Mouse (Mus musculus) heart, embryonic 16.5 days (tissue): ENCODE measurements around the gene Dynlt1b. TPM values are rescaled to one million over a fixed set of nuclear protein-coding genes. Genes with fewer than 3 reads are reported as not detected.
"Not testable (repeated sequence)": the region's sequence is repeated elsewhere in the genome, so short reads cannot be mapped to it uniquely, and the experiment has no call there.

Experiments used
- ATAC-seq: fragments of 200-750 bp; cut with Nextera tagmentation; replicated peaks from 2 replicates; pipeline ENCODE4 v1.8.0; 2017; ENCODE audit warnings: moderate number of reproducible peaks; ENCODE audit not compliant: insufficient read depth, low FRiP score; ENCODE audit errors: extremely low read depth
- H3K27ac ChIP-seq: fragments of 300-500 bp; sonication (generic); 2 replicates; pipeline ENCODE4 v1.5.1; 2014; ENCODE audit warnings: mild to moderate bottlenecking, low read length, control low read depth, moderate library complexity
- H3K27me3 ChIP-seq: fragments of 300-500 bp; sonication (generic); 2 replicates; pipeline ENCODE4 v1.6.1; 2014; ENCODE audit warnings: low read length, mixed read lengths; ENCODE audit not compliant: control insufficient read depth, insufficient read depth
- H3K36me3 ChIP-seq: fragments of 300-500 bp; sonication (generic); 2 replicates; pipeline ENCODE4 v1.6.1; 2014; ENCODE audit not compliant: control insufficient read depth, insufficient read depth
- H3K4me1 ChIP-seq: fragments of 300-500 bp; sonication (generic); 2 replicates; pipeline ENCODE4 v1.6.1; 2014; ENCODE audit warnings: low read length, mixed read lengths; ENCODE audit not compliant: control insufficient read depth, insufficient read depth
- H3K4me2 ChIP-seq: fragments of 300-500 bp; sonication (generic); 2 replicates; pipeline ENCODE4 v1.6.1; 2014; ENCODE audit warnings: low read depth, mild to moderate bottlenecking, control low read depth, low read length
- H3K4me3 ChIP-seq: fragments of 300-500 bp; sonication (generic); 2 replicates; pipeline ENCODE4 v1.5.1; 2014; ENCODE audit warnings: mild to moderate bottlenecking, control low read depth, low read length
- H3K9ac ChIP-seq: fragments of 300-500 bp; sonication (generic); 2 replicates; pipeline ENCODE4 v1.6.1; 2014; ENCODE audit warnings: low read length, control low read depth
- H3K9me3 ChIP-seq: fragments of 300-500 bp; sonication (generic); replicated peaks from 2 replicates; pipeline ENCODE4 v1.6.1; 2016; ENCODE audit warnings: low read length; ENCODE audit not compliant: control insufficient read depth
- WGBS: fragments of 180-500 bp; shearing (Covaris S2); extraction: QIAGEN DNeasy Blood & Tissue Kit; methylation state at CpG from one replicate; pipeline ENCODE4 v1.1.7; 2014; 5-methylcytosine and 5-hydroxymethylcytosine counted together
- polyA plus RNA-seq: library from polyadenylated mRNA; unstranded; fragments of >200 nt; fragmentation: Nextera tagmentation; extraction: Ambion mirVana; gene quantifications from 2 replicates; pipeline ENCODE4 v1.2.1, GENCODE M21; 2015

Gene Dynlt1b
- polyA plus RNA-seq, 1 experiment from 2014 or later: 391 TPM

GRCm38 (mm10) chr17:6398079-6398478 is 31.8 kb upstream of the Dynlt1b start:
- H3K9ac ChIP-seq, H3K36me3 ChIP-seq, H3K27ac ChIP-seq, H3K4me3 ChIP-seq, ATAC-seq, H3K4me2 ChIP-seq, H3K27me3 ChIP-seq, H3K9me3 ChIP-seq, H3K4me1 ChIP-seq: not testable (repeated sequence)
- WGBS: 100% methylated on average over 1 of the region's 3 CpGs

GRCm38 (mm10) chr17:6398816-6399215 is 31.1 kb upstream of the Dynlt1b start:
- not testable (repeated sequence) for H3K4me2 ChIP-seq, H3K27me3 ChIP-seq, H3K27ac ChIP-seq, H3K4me3 ChIP-seq, H3K9me3 ChIP-seq, H3K9ac ChIP-seq, H3K36me3 ChIP-seq, H3K4me1 ChIP-seq, ATAC-seq
- 21% methylated on average over 7 of the region's 7 CpGs for WGBS

- H3K27me3 ChIP-seq, H3K4me3 ChIP-seq, H3K36me3 ChIP-seq, H3K9ac ChIP-seq, H3K4me1 ChIP-seq, H3K27ac ChIP-seq, H3K4me2 ChIP-seq, H3K9me3 ChIP-seq: not testable (repeated sequence)
- WGBS: 40% methylated on average over 6 of the region's 13 CpGs
- ATAC-seq: peak; percentile 55
Observed at GRCm38 (mm10) chr17:6399281-6400096, 30.4 kb upstream of the Dynlt1b start.

GRCm38 (mm10) chr17:6400097-6400489 is 29.8 kb upstream of the Dynlt1b start:
- H3K27ac ChIP-seq: not testable (repeated sequence)

GRCm38 (mm10) chr17:6404493-6404892 is 25.4 kb upstream of the Dynlt1b start:
- H3K4me3 ChIP-seq, H3K36me3 ChIP-seq, H3K27ac ChIP-seq, H3K4me1 ChIP-seq, H3K4me2 ChIP-seq, ATAC-seq, H3K9me3 ChIP-seq, H3K9ac ChIP-seq, H3K27me3 ChIP-seq: not testable (repeated sequence)
- WGBS: 39% methylated on average over 1 of the region's 1 CpGs

More at GRCm38 (mm10) chr17:6400097-6400489, 29.8 kb upstream of the Dynlt1b start:
- not testable (repeated sequence) for ATAC-seq, H3K9ac ChIP-seq, H3K4me3 ChIP-seq, H3K4me2 ChIP-seq, H3K27me3 ChIP-seq, H3K4me1 ChIP-seq, H3K9me3 ChIP-seq, H3K36me3 ChIP-seq
- WGBS: 77% methylated on average over 4 of the region's 4 CpGs

- not testable (repeated sequence) for H3K27me3 ChIP-seq, H3K9me3 ChIP-seq, H3K27ac ChIP-seq, H3K9ac ChIP-seq, ATAC-seq, H3K4me3 ChIP-seq, H3K36me3 ChIP-seq, H3K4me1 ChIP-seq, H3K4me2 ChIP-seq
- WGBS: 40% methylated on average over 1 of the region's 2 CpGs
Observed at GRCm38 (mm10) chr17:6406972-6407371, 22.9 kb upstream of the Dynlt1b start.

- not testable (repeated sequence) for H3K9me3 ChIP-seq, ATAC-seq
Observed at GRCm38 (mm10) chr17:6410713-6411213, 19.1 kb upstream of the Dynlt1b start.

GRCm38 (mm10) chr17:6417118-6417517 is 12.8 kb upstream of the Dynlt1b start:
- not testable (repeated sequence) for H3K4me3 ChIP-seq, H3K27ac ChIP-seq, ATAC-seq, H3K4me1 ChIP-seq, H3K27me3 ChIP-seq, H3K36me3 ChIP-seq, H3K4me2 ChIP-seq, H3K9ac ChIP-seq, H3K9me3 ChIP-seq
- WGBS: 26% methylated on average over 4 of the region's 7 CpGs

More at GRCm38 (mm10) chr17:6410713-6411213, 19.1 kb upstream of the Dynlt1b start:
- H3K36me3 ChIP-seq, H3K4me3 ChIP-seq, H3K27ac ChIP-seq, H3K27me3 ChIP-seq, H3K4me1 ChIP-seq, H3K4me2 ChIP-seq, H3K9ac ChIP-seq: not testable (repeated sequence)
- 50% methylated on average over 6 of the region's 6 CpGs for WGBS

GRCm38 (mm10) chr17:6420557-6420956 is 9.4 kb upstream of the Dynlt1b start:
- H3K36me3 ChIP-seq, H3K27ac ChIP-seq, H3K4me1 ChIP-seq, ATAC-seq, H3K9ac ChIP-seq, H3K9me3 ChIP-seq, H3K4me3 ChIP-seq, H3K4me2 ChIP-seq, H3K27me3 ChIP-seq: not testable (repeated sequence)
- 87% methylated on average over 1 of the region's 2 CpGs for WGBS
